Mouse (Mus musculus): ENCODE results near the gene Dusp3. TPM values are rescaled to one million over a fixed set of nuclear protein-coding genes. Genes with fewer than 3 reads are reported as not detected.

Dusp3 gene
- total and polyA plus RNA-seq, 3 experiments, result 18.4 to 35.5 (median 29.8) TPM

DNA sequence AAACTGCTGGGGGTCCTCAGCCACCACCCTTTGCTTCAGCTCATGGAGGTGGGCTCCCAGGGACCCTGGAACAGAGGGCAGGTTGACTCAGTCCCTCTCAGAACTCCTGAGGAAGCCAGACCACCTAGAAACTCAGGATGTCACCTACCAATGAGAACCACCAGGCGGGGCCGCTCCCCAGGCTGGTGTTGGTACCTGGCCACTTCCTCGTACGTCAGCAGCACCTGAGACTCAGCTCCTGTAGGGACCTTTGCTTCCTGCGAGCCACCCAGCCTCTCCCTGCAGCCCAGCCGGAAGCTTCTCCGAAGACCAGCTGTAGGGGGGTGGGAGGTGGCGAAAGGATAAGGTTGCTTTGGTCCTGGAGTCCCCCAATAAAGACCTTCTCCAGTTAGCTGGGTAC lies 21.6 kb upstream of the Dusp3 start:
- no peaks in the 10 kb centered on the region for H3K9me3 ChIP-seq (replicated peaks; ENCODE audit: insufficient read depth, low read length)
- no peak for TF ChIP-seq SMC3 (IDR thresholded peaks at IDR 0.05; ENCODE audit: low read depth, low read length)
- TF ChIP-seq MAZ (IDR thresholded peaks at IDR 0.05; ENCODE audit: low read depth, low read length), result no peak
- TF ChIP-seq GATA1 (IDR thresholded peaks at IDR 0.05; ENCODE audit: low read depth, low read length), result no peak
- no peak for TF ChIP-seq MAX (IDR thresholded peaks at IDR 0.05; ENCODE audit: low read length)
- no peak for TF ChIP-seq UBTF (IDR thresholded peaks at IDR 0.05; ENCODE audit: borderline replicate concordance, insufficient read depth, low read depth, low read length)
- TF ChIP-seq ZMIZ1 (IDR thresholded peaks at IDR 0.05; ENCODE audit: low read depth, low read length), result no peak
- H3K4me1 ChIP-seq (ENCODE audit: control insufficient read depth in 1 of 2, insufficient read depth in 2 of 2, low read length in 2 of 2), result no peaks in the 10 kb centered on the region
- no peak for DNase-seq (ENCODE audit: low read depth, low spot score)
- no peaks in the 10 kb centered on the region for H3K36me3 ChIP-seq (ENCODE audit: control insufficient read depth in 1 of 2, insufficient read depth in 2 of 2, low read length in 2 of 2)
- H3K9ac ChIP-seq (ENCODE audit: control insufficient read depth, low read depth, low read length, poor library complexity, severe bottlenecking), result no peak overlapping the region
- no peaks in the 10 kb centered on the region for H3K79me2 ChIP-seq (ENCODE audit: control insufficient read depth, insufficient read depth, low read length, poor library complexity)
- H3K27ac ChIP-seq (ENCODE audit: control insufficient read depth, low read depth, low read length), result no peak overlapping the region
- H3K4me3 ChIP-seq (ENCODE audit: control insufficient read depth in 1 of 2, insufficient read depth in 1 of 2, low read depth in 2 of 2, low read length in 2 of 2), result no peak overlapping the region
- no peaks in the 10 kb centered on the region for H3K27me3 ChIP-seq (ENCODE audit: control insufficient read depth in 1 of 2, insufficient read depth in 2 of 2, low read length in 2 of 2)

- Histone ChIP-seq H3K36me3 (ENCODE audit: control insufficient read depth in 1 of 2, insufficient read depth in 2 of 2, low read length in 2 of 2) (no peaks in the 10 kb centered on the region), H3K9ac (ENCODE audit: control insufficient read depth, low read depth, low read length, poor library complexity, severe bottlenecking) (no peak overlapping the region), H3K9me3 (replicated peaks; ENCODE audit: insufficient read depth, low read length) (no peaks in the 10 kb centered on the region), H3K27ac (ENCODE audit: control insufficient read depth, low read depth, low read length) (no peak overlapping the region), H3K4me1 (ENCODE audit: control insufficient read depth in 1 of 2, insufficient read depth in 2 of 2, low read length in 2 of 2) (no peaks in the 10 kb centered on the region), H3K27me3 (ENCODE audit: control insufficient read depth in 1 of 2, insufficient read depth in 2 of 2, low read length in 2 of 2) (no peaks in the 10 kb centered on the region), H3K79me2 (ENCODE audit: control insufficient read depth, insufficient read depth, low read length, poor library complexity) (no peaks in the 10 kb centered on the region), H3K4me3 (ENCODE audit: control insufficient read depth in 1 of 2, insufficient read depth in 1 of 2, low read depth in 2 of 2, low read length in 2 of 2) (no peak overlapping the region)
- no peak for TF ChIP-seq EP300 (IDR thresholded peaks at IDR 0.05; ENCODE audit: low read depth in 1 of 2, low read length in 2 of 2)
- no peak for TF ChIP-seq RAD21 (IDR thresholded peaks at IDR 0.05; ENCODE audit: low read depth, low read length)
- TF ChIP-seq RCOR1 (IDR thresholded peaks at IDR 0.05; ENCODE audit: low read depth, low read length), result no peak
- no peak for TF ChIP-seq MYC (IDR thresholded peaks at IDR 0.05; ENCODE audit: low read depth, low read length)
- TF ChIP-seq ELF1 (IDR thresholded peaks at IDR 0.05; ENCODE audit: low read depth, low read length), result no peak
- DNase-seq (ENCODE audit: low read depth, low spot score), result no peak
These were observed 19.9 kb upstream of the Dusp3 start for GRCm38 (mm10) chr11:102006688-102007087.

DNA sequence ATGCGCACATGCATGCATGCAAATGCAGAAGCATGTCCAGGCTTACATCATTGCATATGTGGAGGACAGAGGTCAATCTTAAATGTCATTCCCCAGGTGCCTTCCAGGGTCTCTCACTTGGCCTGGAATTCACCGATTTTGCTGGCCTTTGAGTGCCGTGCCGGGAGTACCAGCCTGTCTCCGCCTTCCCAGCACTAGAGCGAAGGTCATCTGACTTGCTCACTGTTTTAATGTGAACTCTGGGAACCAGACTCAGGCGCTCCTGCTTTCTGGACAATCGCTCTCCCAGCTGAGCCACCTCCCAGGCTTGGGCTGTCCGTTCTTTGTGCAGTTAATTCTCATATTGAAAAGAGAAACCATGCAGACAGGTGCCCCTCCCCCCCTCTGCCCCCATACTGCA lies 19.5 kb upstream of the Dusp3 start:
- no peaks in the 10 kb centered on the region for H3K36me3 ChIP-seq (ENCODE audit: control insufficient read depth in 1 of 2, insufficient read depth in 2 of 2, low read length in 2 of 2)
- no peaks in the 10 kb centered on the region for H3K27me3 ChIP-seq (ENCODE audit: control insufficient read depth in 1 of 2, insufficient read depth in 2 of 2, low read length in 2 of 2)
- H3K4me1 ChIP-seq (ENCODE audit: control insufficient read depth in 1 of 2, insufficient read depth in 2 of 2, low read length in 2 of 2), result no peaks in the 10 kb centered on the region
- TF ChIP-seq NELFE (IDR thresholded peaks at IDR 0.05; ENCODE audit: low read depth, low read length) (no peak), ZNF384 (IDR thresholded peaks at IDR 0.05; ENCODE audit: low read depth, low read length) (no peak), POLR2AphosphoS5 (IDR thresholded peaks at IDR 0.05; ENCODE audit: borderline replicate concordance, low read depth, low read length) (no peak), SMC3 (IDR thresholded peaks at IDR 0.05; ENCODE audit: low read depth, low read length) (no peak), KAT2A (conservative IDR thresholded peaks at IDR 0.05; ENCODE audit: low read depth, low read length) (no peak), GABPA (IDR thresholded peaks at IDR 0.05; ENCODE audit: low read depth, low read length) (no peak), ETS1 (IDR thresholded peaks at IDR 0.05; ENCODE audit: low read depth, low read length) (no peak)
- no peak overlapping the region for H3K27ac ChIP-seq (ENCODE audit: control insufficient read depth, low read depth, low read length)
- H3K9me3 ChIP-seq (replicated peaks; ENCODE audit: insufficient read depth, low read length), result no peaks in the 10 kb centered on the region
- no peaks in the 10 kb centered on the region for H3K79me2 ChIP-seq (ENCODE audit: control insufficient read depth, insufficient read depth, low read length, poor library complexity)
- DNase-seq (ENCODE audit: low read depth, low spot score), result no peak
- no peak overlapping the region for H3K4me3 ChIP-seq (ENCODE audit: control insufficient read depth in 1 of 2, insufficient read depth in 1 of 2, low read depth in 2 of 2, low read length in 2 of 2)
- no peak overlapping the region for H3K9ac ChIP-seq (ENCODE audit: control insufficient read depth, low read depth, low read length, poor library complexity, severe bottlenecking)

Measured in MEL (cell line).